Mouse (Mus musculus): ENCODE results near the gene Spdef. TPM values are rescaled to one million over a fixed set of nuclear protein-coding genes. Genes with fewer than 3 reads are reported as not detected.

Spdef gene
- polyA plus RNA-seq, 1 experiment = 4.8 TPM

GRCm38 (mm10) chr17:27700812-27701211 lies 27.9 kb downstream of the Spdef start:
- Histone ChIP-seq H3K27ac (ENCODE audit: control insufficient read depth, insufficient read depth, low read depth, low read length) (no peak overlapping the region), H3K36me3 (ENCODE audit: control insufficient read depth, insufficient read depth, low read length) (no peaks in the 10 kb centered on the region), H3K4me1 (ENCODE audit: control insufficient read depth, insufficient read depth, low read length) (peaks cover 13% of the 10 kb centered on the region), H3K27me3 (ENCODE audit: control insufficient read depth, insufficient read depth, low read length) (no peaks in the 10 kb centered on the region), H3K4me3 (ENCODE audit: control insufficient read depth, low read depth, low read length) (peak overlapping the region; percentile 22)
- TF ChIP-seq CTCF (IDR thresholded peaks at IDR 0.05; ENCODE audit: control insufficient read depth, insufficient read depth, insufficient replicate concordance, low read depth, low read length) = no peak
- TF ChIP-seq POLR2A (IDR thresholded peaks at IDR 0.05; ENCODE audit: control insufficient read depth, low read depth, low read length) = no peak

- Histone ChIP-seq H3K4me3 (ENCODE audit: control insufficient read depth, low read depth, low read length) (peak overlapping the region; percentile 8; the same call in 1 of the 2 replicates), H3K4me1 (ENCODE audit: control insufficient read depth, insufficient read depth, low read length) (peaks cover 11% of the 10 kb centered on the region), H3K27ac (ENCODE audit: control insufficient read depth, insufficient read depth, low read depth, low read length) (no peak overlapping the region; the same call in 1 of the 2 replicates), H3K36me3 (ENCODE audit: control insufficient read depth, insufficient read depth, low read length) (no peaks in the 10 kb centered on the region), H3K27me3 (ENCODE audit: control insufficient read depth, insufficient read depth, low read length) (no peaks in the 10 kb centered on the region)
- TF ChIP-seq CTCF (IDR thresholded peaks at IDR 0.05; ENCODE audit: control insufficient read depth, insufficient read depth, insufficient replicate concordance, low read depth, low read length) (no peak), POLR2A (IDR thresholded peaks at IDR 0.05; ENCODE audit: control insufficient read depth, low read depth, low read length) (no peak)
These were observed 29.0 kb downstream of the Spdef start for GRCm38 (mm10) chr17:27699641-27700244.

GRCm38 (mm10) chr17:27690993-27691693 lies 37.6 kb downstream of the Spdef start:
- Histone ChIP-seq H3K36me3 (ENCODE audit: control insufficient read depth, insufficient read depth, low read length) (no peaks in the 10 kb centered on the region), H3K4me1 (ENCODE audit: control insufficient read depth, insufficient read depth, low read length) (0 out of 2 replicates have a peak, but pooled peaks cover under 1% of the 10 kb centered on the region), H3K27ac (ENCODE audit: control insufficient read depth, insufficient read depth, low read depth, low read length) (no peak overlapping the region), H3K4me3 (ENCODE audit: control insufficient read depth, low read depth, low read length) (no peak overlapping the region), H3K27me3 (ENCODE audit: control insufficient read depth, insufficient read depth, low read length) (no peaks in the 10 kb centered on the region)
- no peak for TF ChIP-seq CTCF (IDR thresholded peaks at IDR 0.05; ENCODE audit: control insufficient read depth, insufficient read depth, insufficient replicate concordance, low read depth, low read length)
- TF ChIP-seq POLR2A (IDR thresholded peaks at IDR 0.05; ENCODE audit: control insufficient read depth, low read depth, low read length) = no peak

DNA sequence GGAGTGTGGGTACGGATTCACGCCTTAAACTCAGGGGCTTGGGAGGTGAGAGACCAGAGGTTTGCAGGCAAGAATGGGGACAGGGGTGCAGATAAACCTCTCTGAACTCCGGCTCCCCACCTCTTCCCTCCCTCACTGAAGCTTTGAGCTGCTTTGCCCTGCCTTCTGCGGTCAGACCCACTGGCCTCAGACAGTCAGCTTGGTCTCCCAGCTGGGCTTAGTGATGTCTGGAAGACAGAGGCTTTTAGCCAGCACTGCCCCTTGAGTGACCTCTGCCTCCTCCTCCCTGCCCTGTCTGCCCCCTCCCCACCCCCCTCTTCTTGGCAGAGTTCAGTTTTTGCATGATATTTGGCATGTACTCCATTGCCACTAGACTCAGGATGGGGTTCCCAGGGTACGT lies 42.4 kb downstream of the Spdef start:
- Histone ChIP-seq H3K4me3 (ENCODE audit: control insufficient read depth, low read depth, low read length) (no peak overlapping the region), H3K4me1 (ENCODE audit: control insufficient read depth, insufficient read depth, low read length) (peaks cover 10% of the 10 kb centered on the region), H3K27me3 (ENCODE audit: control insufficient read depth, insufficient read depth, low read length) (peaks cover 2% of the 10 kb centered on the region; the same call in 1 of the 2 replicates), H3K36me3 (ENCODE audit: control insufficient read depth, insufficient read depth, low read length) (no peaks in the 10 kb centered on the region), H3K27ac (ENCODE audit: control insufficient read depth, insufficient read depth, low read depth, low read length) (no peak overlapping the region)
- TF ChIP-seq CTCF (IDR thresholded peaks at IDR 0.05; ENCODE audit: control insufficient read depth, insufficient read depth, insufficient replicate concordance, low read depth, low read length) = no peak
- TF ChIP-seq POLR2A (IDR thresholded peaks at IDR 0.05; ENCODE audit: control insufficient read depth, low read depth, low read length) = no peak

- TF ChIP-seq POLR2A (IDR thresholded peaks at IDR 0.05; ENCODE audit: control insufficient read depth, low read depth, low read length) = no peak
- Histone ChIP-seq H3K27me3 (ENCODE audit: control insufficient read depth, insufficient read depth, low read length) (peaks cover 2% of the 10 kb centered on the region; the same call in 1 of the 2 replicates), H3K36me3 (ENCODE audit: control insufficient read depth, insufficient read depth, low read length) (no peaks in the 10 kb centered on the region), H3K27ac (ENCODE audit: control insufficient read depth, insufficient read depth, low read depth, low read length) (no peak overlapping the region), H3K4me1 (ENCODE audit: control insufficient read depth, insufficient read depth, low read length) (peaks cover 10% of the 10 kb centered on the region), H3K4me3 (ENCODE audit: control insufficient read depth, low read depth, low read length) (no peak overlapping the region; the same call in 1 of the 2 replicates)
These were observed 43.2 kb downstream of the Spdef start for GRCm38 (mm10) chr17:27685550-27685913.

- H3K27me3 ChIP-seq (ENCODE audit: control insufficient read depth, insufficient read depth, low read length) = peaks cover 2% of the 10 kb centered on the region; the same call in 1 of the 2 replicates
- H3K36me3 ChIP-seq (ENCODE audit: control insufficient read depth, insufficient read depth, low read length) = no peaks in the 10 kb centered on the region
- peak; percentile 15; the same call in 1 of the 2 replicates for TF ChIP-seq CTCF (IDR thresholded peaks at IDR 0.05; ENCODE audit: control insufficient read depth, insufficient read depth, insufficient replicate concordance, low read depth, low read length)
- TF ChIP-seq POLR2A (IDR thresholded peaks at IDR 0.05; ENCODE audit: control insufficient read depth, low read depth, low read length) = no peak
- H3K4me3 ChIP-seq (ENCODE audit: control insufficient read depth, low read depth, low read length) = peak overlapping the region; percentile 38; the same call in 1 of the 2 replicates
- H3K27ac ChIP-seq (ENCODE audit: control insufficient read depth, insufficient read depth, low read depth, low read length) = no peak overlapping the region
- peaks cover 10% of the 10 kb centered on the region for H3K4me1 ChIP-seq (ENCODE audit: control insufficient read depth, insufficient read depth, low read length)
These were observed 43.7 kb downstream of the Spdef start for GRCm38 (mm10) chr17:27684886-27685549.
